Mouse (Mus musculus): Measurements from ENCODE around the gene Susd6. TPM values are rescaled to one million over a fixed set of nuclear protein-coding genes. Genes with fewer than 3 reads are reported as not detected.

Gene Susd6
- 8.8 and 14.3 TPM in 2 replicates for polyA plus RNA-seq (2014; fragmentation: Nextera tagmentation; extraction: Ambion mirVana)

GRCm38 (mm10) chr12:80789849-80790694 lies at the start of gene Susd6:
Gene Susd6 (plus strand): TSS chr12:80790510.
- Histone ChIP-seq H3K27me3 (ENCODE audit: control insufficient read depth, insufficient read depth, low read length) (no peaks in the 10 kb centered on the region), H3K9me3 (ENCODE audit: control insufficient read depth, low read length) (no peaks in the 10 kb centered on the region), H3K27ac (replicated peaks; ENCODE audit: low read depth, low read length) (peak within 1 kb of the TSS; percentile 97), H3K4me2 (ENCODE audit: low read length) (peak within 1 kb of the TSS; percentile 84), H3K36me3 (ENCODE audit: control insufficient read depth, insufficient read depth, low read length) (no peaks in the 10 kb centered on the region), H3K9ac (replicated peaks; ENCODE audit: low read length) (peak within 1 kb of the TSS; percentile 88), H3K4me3 (replicated peaks; ENCODE audit: low read depth, low read length) (peak within 1 kb of the TSS; percentile 87), H3K4me1 (ENCODE audit: control insufficient read depth, insufficient read depth, low read length) (peaks cover 17% of the 10 kb centered on the region)
- ATAC-seq (ENCODE audit: low FRiP score, low TSS enrichment) (peak; percentile 98), DNase-seq (peak; percentile 100)
- WGBS, result 3% methylated on average over 56 of the region's 56 CpGs

- Histone ChIP-seq H3K9me3 (ENCODE audit: control insufficient read depth, low read length) (no peaks in the 10 kb centered on the region), H3K4me1 (ENCODE audit: control insufficient read depth, insufficient read depth, low read length) (peaks cover 13% of the 10 kb centered on the region; the same call in 1 of the 2 replicates), H3K27me3 (ENCODE audit: control insufficient read depth, insufficient read depth, low read length) (no peaks in the 10 kb centered on the region), H3K27ac (replicated peaks; ENCODE audit: low read depth, low read length) (no peak overlapping the region), H3K4me3 (replicated peaks; ENCODE audit: low read depth, low read length) (no peak overlapping the region), H3K4me2 (ENCODE audit: low read length) (no peak overlapping the region), H3K9ac (replicated peaks; ENCODE audit: low read length) (no peak overlapping the region), H3K36me3 (ENCODE audit: control insufficient read depth, insufficient read depth, low read length) (no peaks in the 10 kb centered on the region)
- no peak for DNase-seq
- WGBS, result 77% methylated on average over 1 of the region's 1 CpGs
- ATAC-seq (ENCODE audit: low FRiP score, low TSS enrichment), result no peak
Observed at GRCm38 (mm10) chr12:80744614-80745013, 45.7 kb upstream of the Susd6 start.

- DNase-seq (peak; percentile 73), ATAC-seq (ENCODE audit: low FRiP score, low TSS enrichment) (peak; percentile 50; the same call in 1 of the 2 replicates)
- H3K4me2 ChIP-seq (ENCODE audit: low read length), result no peak overlapping the region
- 43% methylated on average over 8 of the region's 8 CpGs for WGBS
- peak overlapping the region; percentile 9; the same call in 1 of the 2 replicates for H3K9ac ChIP-seq (replicated peaks; ENCODE audit: low read length)
- H3K9me3 ChIP-seq (ENCODE audit: control insufficient read depth, low read length), result no peaks in the 10 kb centered on the region
- no peaks in the 10 kb centered on the region for H3K27me3 ChIP-seq (ENCODE audit: control insufficient read depth, insufficient read depth, low read length)
- H3K4me1 ChIP-seq (ENCODE audit: control insufficient read depth, insufficient read depth, low read length), result peaks cover 13% of the 10 kb centered on the region; the same call in 1 of the 2 replicates
- H3K4me3 ChIP-seq (replicated peaks; ENCODE audit: low read depth, low read length), result no peak overlapping the region
- peak overlapping the region; percentile 66 for H3K27ac ChIP-seq (replicated peaks; ENCODE audit: low read depth, low read length)
- no peaks in the 10 kb centered on the region for H3K36me3 ChIP-seq (ENCODE audit: control insufficient read depth, insufficient read depth, low read length)
Observed at GRCm38 (mm10) chr12:80746031-80746813, 44.1 kb upstream of the Susd6 start.

GRCm38 (mm10) chr12:80751556-80751955 lies 38.8 kb upstream of the Susd6 start:
- ATAC-seq (ENCODE audit: low FRiP score, low TSS enrichment) (no peak), DNase-seq (no peak)
- no peak overlapping the region for H3K4me2 ChIP-seq (ENCODE audit: low read length)
- no peaks in the 10 kb centered on the region for H3K27me3 ChIP-seq (ENCODE audit: control insufficient read depth, insufficient read depth, low read length)
- H3K4me1 ChIP-seq (ENCODE audit: control insufficient read depth, insufficient read depth, low read length), result peaks cover 4% of the 10 kb centered on the region; the same call in 1 of the 2 replicates
- peaks cover 18% of the 10 kb centered on the region for H3K9me3 ChIP-seq (ENCODE audit: control insufficient read depth, low read length)
- no peak overlapping the region for H3K27ac ChIP-seq (replicated peaks; ENCODE audit: low read depth, low read length)
- 93% methylated on average over 6 of the region's 6 CpGs for WGBS
- no peak overlapping the region for H3K9ac ChIP-seq (replicated peaks; ENCODE audit: low read length)
- H3K36me3 ChIP-seq (ENCODE audit: control insufficient read depth, insufficient read depth, low read length), result peaks cover 33% of the 10 kb centered on the region
- H3K4me3 ChIP-seq (replicated peaks; ENCODE audit: low read depth, low read length), result no peak overlapping the region

- no peaks in the 10 kb centered on the region for H3K27me3 ChIP-seq (ENCODE audit: control insufficient read depth, insufficient read depth, low read length)
- H3K4me3 ChIP-seq (replicated peaks; ENCODE audit: low read depth, low read length), result peak overlapping the region; percentile 64
- H3K27ac ChIP-seq (replicated peaks; ENCODE audit: low read depth, low read length), result peak overlapping the region; percentile 97
- DNase-seq, result peak; percentile 51
- WGBS, result 40% methylated on average over 122 of the region's 122 CpGs
- no peak for ATAC-seq (ENCODE audit: low FRiP score, low TSS enrichment)
- peaks cover 41% of the 10 kb centered on the region for H3K9me3 ChIP-seq (ENCODE audit: control insufficient read depth, low read length)
- H3K4me1 ChIP-seq (ENCODE audit: control insufficient read depth, insufficient read depth, low read length), result peaks cover 7% of the 10 kb centered on the region; the same call in 1 of the 2 replicates
- 0 out of 2 replicates have a peak overlapping the region, but pooled peaks have one; percentile 9 for H3K9ac ChIP-seq (replicated peaks; ENCODE audit: low read length)
- peak overlapping the region; percentile 73 for H3K4me2 ChIP-seq (ENCODE audit: low read length)
- peaks cover 58% of the 10 kb centered on the region for H3K36me3 ChIP-seq (ENCODE audit: control insufficient read depth, insufficient read depth, low read length)
Observed at GRCm38 (mm10) chr12:80757751-80758558, 32.4 kb upstream of the Susd6 start.

GRCm38 (mm10) chr12:80758559-80759386 lies 31.5 kb upstream of the Susd6 start:
- DNase-seq (peak; percentile 45), ATAC-seq (ENCODE audit: low FRiP score, low TSS enrichment) (0 out of 2 replicates have a peak, but pooled peaks have one; percentile 10)
- no peaks in the 10 kb centered on the region for H3K27me3 ChIP-seq (ENCODE audit: control insufficient read depth, insufficient read depth, low read length)
- H3K4me3 ChIP-seq (replicated peaks; ENCODE audit: low read depth, low read length), result peak overlapping the region; percentile 64
- H3K9ac ChIP-seq (replicated peaks; ENCODE audit: low read length), result peak overlapping the region; percentile 95
- peaks cover 7% of the 10 kb centered on the region; the same call in 1 of the 2 replicates for H3K4me1 ChIP-seq (ENCODE audit: control insufficient read depth, insufficient read depth, low read length)
- peak overlapping the region; percentile 73 for H3K4me2 ChIP-seq (ENCODE audit: low read length)
- H3K9me3 ChIP-seq (ENCODE audit: control insufficient read depth, low read length), result peaks cover 41% of the 10 kb centered on the region
- 41% methylated on average over 92 of the region's 92 CpGs for WGBS
- peaks cover 53% of the 10 kb centered on the region for H3K36me3 ChIP-seq (ENCODE audit: control insufficient read depth, insufficient read depth, low read length)
- H3K27ac ChIP-seq (replicated peaks; ENCODE audit: low read depth, low read length), result peak overlapping the region; percentile 97

- Histone ChIP-seq H3K27ac (replicated peaks; ENCODE audit: low read depth, low read length) (peak overlapping the region; percentile 97), H3K9me3 (ENCODE audit: control insufficient read depth, low read length) (peaks cover 38% of the 10 kb centered on the region), H3K27me3 (ENCODE audit: control insufficient read depth, insufficient read depth, low read length) (no peaks in the 10 kb centered on the region), H3K4me2 (ENCODE audit: low read length) (peak overlapping the region; percentile 73), H3K4me3 (replicated peaks; ENCODE audit: low read depth, low read length) (peak overlapping the region; percentile 64), H3K9ac (replicated peaks; ENCODE audit: low read length) (peak overlapping the region; percentile 95), H3K36me3 (ENCODE audit: control insufficient read depth, insufficient read depth, low read length) (peaks cover 47% of the 10 kb centered on the region), H3K4me1 (ENCODE audit: control insufficient read depth, insufficient read depth, low read length) (peaks cover 7% of the 10 kb centered on the region; the same call in 1 of the 2 replicates)
- DNase-seq (peak; percentile 72), ATAC-seq (ENCODE audit: low FRiP score, low TSS enrichment) (peak; percentile 54)
- WGBS, result 1% methylated on average over 12 of the region's 13 CpGs
Observed at GRCm38 (mm10) chr12:80759387-80759712, 31.0 kb upstream of the Susd6 start.
